Mouse (Mus musculus) spleen, adult 2 months (tissue): ENCODE data around the gene Robo2.

Source experiments
- CTCF ChIP-seq: fragments of 200-500 bp; IDR thresholded peaks from 2 replicates; pipeline ENCODE4 v1.5.1; 2011; ENCODE audit warnings: mild to moderate bottlenecking, inconsistent platforms; ENCODE audit not compliant: insufficient read depth, insufficient read length, insufficient replicate concordance; ENCODE audit errors: extremely low read depth
- POLR2A ChIP-seq: fragments of 200-500 bp; IDR thresholded peaks from 2 replicates; pipeline ENCODE4 v1.6.1; 2011; ENCODE audit warnings: low read depth, low read length, inconsistent platforms

DNA sequence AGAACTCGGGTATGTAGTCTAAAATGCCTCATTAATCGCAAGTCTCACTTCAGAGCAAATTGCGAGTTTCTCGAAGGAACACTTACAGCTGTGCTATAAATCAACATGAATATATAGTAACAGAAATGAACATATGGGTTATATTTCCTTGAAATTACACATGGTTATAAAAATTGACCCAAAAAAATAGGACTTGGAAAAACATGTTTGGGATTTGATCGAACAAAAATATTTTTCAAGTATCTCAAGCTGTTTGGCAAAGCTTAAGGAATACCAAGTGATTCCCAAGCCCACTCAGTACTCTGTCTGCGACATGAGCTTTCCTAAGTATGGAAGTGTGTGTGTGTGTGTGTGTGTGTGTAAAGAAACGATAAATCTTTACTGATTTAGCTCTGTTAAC is 242.5 kb downstream of the Robo2 start:
- no peak for TF ChIP-seq POLR2A
- no peak for TF ChIP-seq CTCF
